Mouse (Mus musculus) left cerebral cortex, postnatal 36 days (tissue): ENCODE data around the gene Tbc1d16. TPM values are rescaled to one million over a fixed set of nuclear protein-coding genes. Genes with fewer than 3 reads are reported as not detected.
A peak's percentile ranks its signal among the peaks of the same experiment; 100 is the strongest.
"Not testable (repeated sequence)": the region's sequence is repeated elsewhere in the genome, so short reads cannot be mapped to it uniquely, and the experiment has no call there.

ENCODE experiments used
- DNase-seq, 2 experiments: peaks; one replicate each; pipeline ENCODE4 v3.0.0; 2021 to 2022; ENCODE audit warnings: low spot score in 2 of 2, mixed read lengths in 1 of 2
- intact Hi-C: fragments of 180-260 bp; cut with DNase I; formaldehyde crosslinking; loops from one replicate; pipeline ENCODE4 v1.15.1; 2025
- microRNA-seq: library from miRNA; unstranded; fragments of <30 nt; microRNA quantifications from one replicate; pipeline ENCODE4 v1.2.0, GENCODE M21; 2022
- total RNA-seq, 2 experiments: library from RNA; stranded (reverse); gene quantifications; 2 replicates each; pipeline ENCODE4 v1.2.3; 2021

Gene Tbc1d16
- total RNA-seq, 2 experiments from 2014 or later, result 30.5 to 36.2 TPM

GRCm38 (mm10) chr11:119100355-119100754 lies 127.9 kb downstream of the Tbc1d16 start:
- DNase-seq, intact Hi-C loops: not testable (repeated sequence)

GRCm38 (mm10) chr11:119098202-119098601 lies 130.1 kb downstream of the Tbc1d16 start:
- intact Hi-C loops, result no loop called here
- DNase-seq, result no peak

- DNase-seq, result peak in 1 of 2 experiments; percentile 16
- intact Hi-C loops, result no loop called here
Observed at GRCm38 (mm10) chr11:119095441-119095840, 132.9 kb downstream of the Tbc1d16 start.

- intact Hi-C loops, result loop anchor here (5.0 kb wide), 1 partner anchor 34 kb away; no protein-coding TSS in a partner anchor
- no peak for DNase-seq
Observed at GRCm38 (mm10) chr11:119093322-119093721, 135.0 kb downstream of the Tbc1d16 start.

Small RNA genes within 50 kb of the gene (microRNA-seq; reads per million reads assigned to microRNA genes)
- gene Mir6934, result 6.3 reads per million, percentile 22 among the genes with 10 or more reads in this experiment

Other genes with a start within 250 kb of the Tbc1d16 start
- not detected for gene Enpp7, start 240.3 kb downstream of the Tbc1d16 start, total RNA-seq
- 1 to 10 TPM; 2.6 to 2.7 TPM for gene Cbx2, start 205.5 kb downstream of the Tbc1d16 start, total RNA-seq
- gene Cbx8, start 187.5 kb downstream of the Tbc1d16 start, total RNA-seq, result 10 to 100 TPM; 12.3 to 16.0 TPM
- gene Cbx4, start 142.3 kb downstream of the Tbc1d16 start, total RNA-seq, result 10 to 100 TPM; 60.9 to 68.6 TPM
- gene Ccdc40, start 73 bp upstream of the Tbc1d16 start, total RNA-seq, result 1 to 10 TPM; 1.1 to 1.3 TPM
- 100 to 1,000 TPM; 220 to 253 TPM for gene Gaa, start 39.4 kb upstream of the Tbc1d16 start, total RNA-seq
- 10 to 100 TPM; 74.7 to 78.6 TPM for gene Eif4a3, start 71.6 kb upstream of the Tbc1d16 start, total RNA-seq
- gene Card14, start 79.3 kb upstream of the Tbc1d16 start, total RNA-seq, result under 1 TPM; 0.07 to 0.14 TPM
- 1 to 10 TPM; 4.3 to 4.7 TPM for gene Sgsh, start 127.0 kb upstream of the Tbc1d16 start, total RNA-seq
- gene Slc26a11, start 127.1 kb upstream of the Tbc1d16 start, total RNA-seq, result 1 to 10 TPM; 3.5 to 4.3 TPM
- gene Rnf213, start 164.6 kb upstream of the Tbc1d16 start, total RNA-seq, result 1 to 10 TPM; 2.8 to 3.0 TPM